Mouse (Mus musculus): ENCODE data around the gene Psmb6. TPM values are rescaled to one million over a fixed set of nuclear protein-coding genes. Genes with fewer than 3 reads are reported as not detected.
"Not testable (repeated sequence)": the region's sequence is repeated elsewhere in the genome, so short reads cannot be mapped to it uniquely, and the experiment has no call there.

Psmb6 gene
- polyA plus RNA-seq, 1 experiment from 2014 or later = 1,123 TPM

DNA sequence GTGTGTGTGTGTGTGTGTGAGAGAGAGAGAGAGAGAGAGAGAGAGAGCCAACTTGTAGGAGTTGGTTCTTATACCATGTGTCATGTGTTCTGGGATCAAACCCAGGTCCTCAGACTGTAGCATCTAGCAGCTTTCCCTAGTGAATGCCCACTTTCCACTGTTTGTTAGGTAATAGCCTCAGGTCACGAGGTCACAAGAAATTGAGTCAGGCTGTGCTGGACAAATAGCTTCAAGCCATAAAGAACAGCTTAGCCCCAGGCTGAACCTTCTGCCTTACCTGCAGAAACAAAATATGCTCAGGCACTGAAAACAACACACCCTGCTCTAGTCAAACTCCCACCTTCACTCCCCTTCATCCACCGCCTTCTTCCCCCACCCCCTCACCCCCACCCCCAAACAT, 13.9 kb upstream of the Psmb6 start:
- Histone ChIP-seq H3K27me3 (replicated peaks; ENCODE audit: low read depth, poor library complexity, severe bottlenecking) (peaks cover 20% of the 10 kb centered on the region), H3K27ac (replicated peaks) (no peak overlapping the region), H3K4me1 (peaks cover 35% of the 10 kb centered on the region), H3K9me3 (no peaks in the 10 kb centered on the region), H3K4me3 (no peak overlapping the region), H3K36me3 (replicated peaks) (no peaks in the 10 kb centered on the region)
- 65% methylated on average over 2 of the region's 2 CpGs for WGBS
- no peak for DNase-seq (ENCODE audit: low spot score)

DNA sequence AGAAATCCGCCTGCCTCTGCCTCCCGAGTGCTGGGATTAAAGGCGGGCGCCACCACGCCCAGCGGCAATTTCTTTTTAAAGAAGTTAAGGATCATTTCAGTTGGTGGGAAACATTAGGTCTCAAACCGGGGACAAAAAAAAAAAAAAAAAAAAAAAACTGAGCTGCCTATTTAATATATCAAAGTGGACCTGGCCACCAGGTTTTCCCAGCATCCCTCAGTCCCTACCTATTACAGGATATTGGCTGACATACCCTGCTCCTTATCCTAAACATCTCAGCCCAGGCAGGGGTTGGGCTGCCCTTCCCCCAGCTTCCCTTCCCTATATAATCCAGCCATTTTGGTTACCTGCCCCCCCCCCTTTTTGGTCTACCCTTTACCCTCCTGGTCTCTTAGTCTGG, 13.3 kb upstream of the Psmb6 start:
- H3K27ac ChIP-seq (replicated peaks) = no peak overlapping the region
- H3K4me1 ChIP-seq = peaks cover 35% of the 10 kb centered on the region
- H3K9me3 ChIP-seq = no peaks in the 10 kb centered on the region
- H3K27me3 ChIP-seq (replicated peaks; ENCODE audit: low read depth, poor library complexity, severe bottlenecking) = peaks cover 20% of the 10 kb centered on the region
- H3K36me3 ChIP-seq (replicated peaks) = no peaks in the 10 kb centered on the region
- H3K4me3 ChIP-seq = no peak overlapping the region
- DNase-seq (ENCODE audit: low spot score) = no peak
- 91% methylated on average over 7 of the region's 7 CpGs for WGBS

DNA sequence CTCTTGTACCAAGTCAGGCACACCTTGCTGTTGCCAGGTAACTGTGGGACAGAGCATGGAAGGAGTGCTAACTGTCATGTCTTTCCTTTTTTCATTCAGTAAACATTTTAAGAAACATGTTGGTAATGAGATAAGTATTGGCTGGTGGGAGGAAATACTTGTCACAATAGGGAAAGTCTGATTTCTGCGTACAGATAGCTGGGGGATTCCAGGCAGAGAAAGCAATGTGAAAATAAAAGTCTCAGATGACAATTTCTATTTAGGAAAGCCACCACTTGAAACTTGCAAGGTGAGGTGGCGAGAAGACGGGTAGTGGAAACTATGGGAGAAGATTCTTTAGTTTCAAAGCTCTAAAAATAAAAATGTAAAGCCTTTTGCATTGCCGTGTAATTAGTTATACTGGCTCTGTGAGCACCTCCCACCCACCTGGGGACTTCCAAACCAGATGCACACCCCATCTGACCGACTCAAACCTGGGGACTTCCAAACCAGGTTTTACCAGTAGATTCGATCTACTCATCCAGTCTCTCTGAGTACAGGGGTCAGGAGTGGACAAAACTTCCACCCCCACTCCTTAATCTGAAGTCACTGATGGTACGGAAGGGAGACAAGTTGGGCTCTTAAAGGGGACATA, 12.3 kb upstream of the Psmb6 start:
- no peak overlapping the region for H3K27ac ChIP-seq (replicated peaks)
- H3K9me3 ChIP-seq = no peaks in the 10 kb centered on the region
- H3K36me3 ChIP-seq (replicated peaks) = no peaks in the 10 kb centered on the region
- peaks cover 20% of the 10 kb centered on the region for H3K27me3 ChIP-seq (replicated peaks; ENCODE audit: low read depth, poor library complexity, severe bottlenecking)
- H3K4me3 ChIP-seq = no peak overlapping the region
- H3K4me1 ChIP-seq = peaks cover 35% of the 10 kb centered on the region
- 73% methylated on average over 7 of the region's 7 CpGs for WGBS
- no peak for DNase-seq (ENCODE audit: low spot score)

DNA sequence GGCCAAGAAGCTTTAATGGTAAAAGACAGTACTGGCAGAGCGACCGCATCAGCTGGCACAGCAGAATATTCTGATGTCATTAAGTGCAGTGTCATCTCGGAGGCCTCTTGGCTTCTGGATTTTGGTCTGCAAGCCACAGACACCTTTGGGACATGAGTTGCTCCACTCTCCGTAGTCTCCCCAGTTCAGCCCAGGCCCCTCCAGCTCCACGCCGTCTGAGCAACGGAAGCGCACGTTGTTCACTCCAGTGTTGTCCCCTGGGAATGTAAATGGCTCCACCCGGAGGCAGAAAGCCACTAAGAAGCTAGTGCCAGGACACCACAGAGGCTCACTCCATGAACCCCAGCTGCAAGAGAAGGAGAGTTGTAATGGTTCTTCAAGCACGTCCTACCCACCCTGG, 11.6 kb upstream of the Psmb6 start:
- Histone ChIP-seq H3K9me3 (no peaks in the 10 kb centered on the region), H3K4me1 (peaks cover 35% of the 10 kb centered on the region), H3K36me3 (replicated peaks) (no peaks in the 10 kb centered on the region), H3K27me3 (replicated peaks; ENCODE audit: low read depth, poor library complexity, severe bottlenecking) (peaks cover 20% of the 10 kb centered on the region), H3K27ac (replicated peaks) (0 out of 2 replicates have a peak overlapping the region, but pooled peaks have one; percentile 14), H3K4me3 (0 out of 2 replicates have a peak overlapping the region, but pooled peaks have one; percentile 13)
- no peak for DNase-seq (ENCODE audit: low spot score)
- 58% methylated on average over 11 of the region's 11 CpGs for WGBS

DNA sequence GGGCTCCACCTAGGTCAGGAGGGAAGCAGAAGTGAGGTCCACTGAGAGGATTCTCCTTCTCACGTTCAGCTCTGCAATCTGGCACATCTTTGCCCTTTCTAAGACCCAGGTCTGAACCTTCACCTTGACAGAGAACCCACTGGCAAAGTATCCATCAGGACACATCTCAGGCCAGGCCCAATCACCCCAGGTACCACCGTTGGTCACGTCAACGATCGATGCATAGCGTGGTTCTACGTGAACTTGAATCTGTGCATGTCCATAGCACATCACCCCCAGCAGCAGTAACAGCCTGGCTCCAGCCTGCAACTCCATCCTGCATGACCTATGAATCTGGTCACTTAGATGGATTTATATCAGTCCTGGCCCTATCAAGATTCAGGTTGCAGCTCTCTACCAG, 10.9 kb upstream of the Psmb6 start, which contains the start of gene Vmo1:
TSS of gene Vmo1 (minus strand) at position 329 of the 400 bp plus-strand sequence.
- no peak for DNase-seq (ENCODE audit: low spot score)
- Histone ChIP-seq H3K4me1 (peaks cover 37% of the 10 kb centered on the region), H3K4me3 (0 out of 2 replicates have a peak within 1 kb of the TSS, but pooled peaks have one; percentile 13), H3K9me3 (no peaks in the 10 kb centered on the region), H3K27ac (replicated peaks) (0 out of 2 replicates have a peak within 1 kb of the TSS, but pooled peaks have one; percentile 14), H3K27me3 (replicated peaks; ENCODE audit: low read depth, poor library complexity, severe bottlenecking) (peaks cover 20% of the 10 kb centered on the region), H3K36me3 (replicated peaks) (no peaks in the 10 kb centered on the region)
- 93% methylated on average over 7 of the region's 7 CpGs for WGBS

DNA sequence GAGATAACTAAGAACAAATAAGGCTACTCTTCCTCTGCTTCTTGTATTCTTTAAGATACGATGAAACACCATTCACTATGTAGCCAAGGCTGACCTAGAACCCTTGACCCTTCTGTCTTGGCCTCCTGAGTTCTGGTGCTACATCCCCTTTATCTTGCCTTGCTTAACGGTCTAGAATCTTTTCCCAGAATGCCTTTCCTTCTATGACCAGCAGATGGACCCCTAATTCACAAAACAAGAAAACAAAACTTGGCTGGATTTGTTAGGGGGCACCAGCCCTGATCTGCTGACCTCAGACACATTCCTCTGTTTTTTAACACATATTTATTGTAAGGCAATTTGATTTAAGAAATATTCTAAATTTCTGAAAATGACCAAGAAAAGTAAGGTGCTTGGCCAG, 8.8 kb upstream of the Psmb6 start:
- H3K4me1 ChIP-seq = peaks cover 32% of the 10 kb centered on the region
- no peaks in the 10 kb centered on the region for H3K36me3 ChIP-seq (replicated peaks)
- H3K27me3 ChIP-seq (replicated peaks; ENCODE audit: low read depth, poor library complexity, severe bottlenecking) = peaks cover 29% of the 10 kb centered on the region
- WGBS = 33% methylated on average over 2 of the region's 2 CpGs
- H3K9me3 ChIP-seq = no peaks in the 10 kb centered on the region
- DNase-seq (ENCODE audit: low spot score) = peak; percentile 29
- H3K27ac ChIP-seq (replicated peaks) = no peak overlapping the region
- no peak overlapping the region for H3K4me3 ChIP-seq

DNA sequence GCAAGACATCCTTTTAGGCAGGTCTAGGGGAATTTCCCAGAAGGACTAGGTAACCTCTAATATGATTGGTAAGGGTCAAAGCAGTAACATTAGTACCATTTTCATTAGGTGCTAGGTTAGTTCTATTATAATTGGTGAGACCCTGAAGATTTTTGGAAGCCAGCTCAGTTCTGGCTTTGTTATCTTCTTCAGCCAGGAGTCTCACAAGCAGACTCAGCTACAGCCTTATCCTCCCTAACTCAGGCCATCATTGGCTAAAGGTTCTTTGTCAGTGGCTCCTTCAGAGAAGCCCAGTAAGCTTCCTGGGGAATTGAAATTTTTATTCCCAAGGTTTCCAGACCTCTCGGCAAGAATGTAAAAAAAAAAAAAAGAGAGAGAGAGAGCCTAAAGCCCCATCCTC, 6.7 kb upstream of the Psmb6 start:
- no peak overlapping the region for H3K27ac ChIP-seq (replicated peaks)
- no peak overlapping the region for H3K4me3 ChIP-seq
- DNase-seq (ENCODE audit: low spot score) = no peak
- H3K9me3 ChIP-seq = no peaks in the 10 kb centered on the region
- peaks cover 23% of the 10 kb centered on the region for H3K4me1 ChIP-seq
- H3K27me3 ChIP-seq (replicated peaks; ENCODE audit: low read depth, poor library complexity, severe bottlenecking) = peaks cover 29% of the 10 kb centered on the region
- 50% methylated on average over 1 of the region's 1 CpGs for WGBS
- no peaks in the 10 kb centered on the region for H3K36me3 ChIP-seq (replicated peaks)

DNA sequence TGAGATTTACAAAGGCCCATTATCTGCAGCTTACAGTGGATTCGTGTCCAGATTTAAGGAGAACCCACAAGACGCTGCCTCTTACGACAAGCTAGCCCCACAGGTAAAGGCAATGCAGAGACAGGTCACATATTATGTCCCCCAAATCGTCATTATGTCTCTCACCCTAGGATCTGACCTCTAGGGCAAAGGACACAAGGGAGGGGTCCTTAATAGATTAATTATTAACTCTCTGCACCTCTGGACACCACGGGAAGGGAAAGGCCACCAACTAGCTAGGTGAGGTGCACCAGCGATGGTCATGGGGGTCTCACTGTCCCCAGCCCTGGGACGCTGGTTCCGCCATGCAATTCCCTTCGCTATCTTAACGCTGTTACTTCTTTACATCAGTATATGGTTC, 6.2 kb upstream of the Psmb6 start, which contains the start of gene Gltpd2:
TSS of gene Gltpd2 (plus strand) at position 274 of the 400 bp plus-strand sequence.
- no peaks in the 10 kb centered on the region for H3K9me3 ChIP-seq
- H3K27ac ChIP-seq (replicated peaks) = peak within 1 kb of the TSS; percentile 79
- 77% methylated on average over 10 of the region's 10 CpGs for WGBS
- H3K4me1 ChIP-seq = peaks cover 19% of the 10 kb centered on the region
- no peak for DNase-seq (ENCODE audit: low spot score)
- H3K36me3 ChIP-seq (replicated peaks) = no peaks in the 10 kb centered on the region
- H3K27me3 ChIP-seq (replicated peaks; ENCODE audit: low read depth, poor library complexity, severe bottlenecking) = peaks cover 29% of the 10 kb centered on the region
- peak within 1 kb of the TSS; percentile 48 for H3K4me3 ChIP-seq

DNA sequence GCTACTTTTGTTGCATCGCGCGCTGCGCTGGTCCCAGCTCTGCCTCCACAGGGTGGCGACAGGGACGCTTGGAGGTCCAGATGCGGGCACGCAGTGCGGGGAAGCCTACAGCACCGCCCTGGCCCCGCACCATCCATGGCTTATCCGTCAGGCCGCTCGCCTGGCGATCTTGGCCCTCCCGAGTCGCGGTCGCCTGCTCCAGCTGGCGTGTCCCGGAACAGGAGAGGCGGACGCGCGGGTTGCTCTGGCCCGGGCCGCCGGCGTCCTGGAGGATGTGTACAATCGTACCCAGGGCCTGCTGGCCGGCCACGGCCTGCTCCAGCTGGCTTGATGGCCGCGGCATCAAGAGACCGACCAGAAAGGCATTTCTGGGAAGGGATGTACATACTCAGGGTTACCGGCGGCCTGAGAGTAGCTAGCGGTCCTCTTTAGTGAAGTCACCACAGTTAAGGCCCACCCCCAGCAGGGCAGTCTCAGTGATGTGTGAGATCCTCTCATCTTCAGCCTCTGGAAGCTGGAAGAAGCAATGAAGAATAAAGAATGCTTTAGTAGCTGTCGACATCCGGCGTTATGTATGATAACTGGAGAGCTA, 4.9 kb upstream of the Psmb6 start:
- H3K4me1 ChIP-seq = peaks cover 15% of the 10 kb centered on the region
- peaks cover 27% of the 10 kb centered on the region for H3K27me3 ChIP-seq (replicated peaks; ENCODE audit: low read depth, poor library complexity, severe bottlenecking)
- DNase-seq (ENCODE audit: low spot score) = peak; percentile 71
- no peaks in the 10 kb centered on the region for H3K36me3 ChIP-seq (replicated peaks)
- no peaks in the 10 kb centered on the region for H3K9me3 ChIP-seq
- 9% methylated on average over 41 of the region's 41 CpGs for WGBS
- H3K27ac ChIP-seq (replicated peaks) = peak overlapping the region; percentile 79
- H3K4me3 ChIP-seq = peak overlapping the region; percentile 48

DNA sequence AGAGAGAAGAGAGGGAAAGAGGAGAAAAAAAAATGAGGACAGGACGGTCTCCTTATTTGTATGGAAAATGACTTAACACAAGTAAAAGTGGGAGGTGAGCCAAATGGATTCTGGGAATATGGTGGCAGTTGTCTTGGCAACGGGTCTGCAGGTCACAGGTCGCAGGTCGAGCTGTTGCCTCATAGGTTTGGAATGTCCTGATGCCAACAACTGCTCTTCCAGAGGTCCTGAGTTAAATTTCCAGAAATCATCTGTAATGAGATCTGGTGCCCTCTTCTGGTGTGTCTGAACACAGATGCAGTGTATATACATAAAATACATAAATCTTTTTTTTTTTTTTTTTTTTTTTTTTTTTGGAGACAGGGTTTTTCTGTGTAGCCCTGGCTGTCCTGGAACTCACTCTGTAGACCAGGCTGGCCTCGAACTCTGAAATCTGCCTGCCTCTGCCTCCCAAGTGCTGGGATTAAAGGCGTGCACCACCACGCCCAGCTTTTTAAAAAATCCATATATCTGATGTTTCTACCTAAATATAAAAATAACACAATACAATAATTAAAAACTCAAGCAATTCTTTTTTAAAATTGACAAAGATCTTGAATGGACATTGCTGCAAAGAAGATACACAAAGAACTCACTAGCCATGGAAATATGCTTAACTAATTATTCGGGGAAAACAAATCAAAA, 1.7 kb upstream of the Psmb6 start:
- not testable (repeated sequence) for H3K4me3 ChIP-seq; H3K27ac ChIP-seq (replicated peaks); H3K9me3 ChIP-seq
- 89% methylated on average over 8 of the region's 8 CpGs for WGBS
- H3K4me1 ChIP-seq = peaks cover 24% of the 10 kb centered on the region
- DNase-seq (ENCODE audit: low spot score) = peak; percentile 51
- H3K27me3 ChIP-seq (replicated peaks; ENCODE audit: low read depth, poor library complexity, severe bottlenecking) = peaks cover 27% of the 10 kb centered on the region
- H3K36me3 ChIP-seq (replicated peaks) = peaks cover 24% of the 10 kb centered on the region

DNA sequence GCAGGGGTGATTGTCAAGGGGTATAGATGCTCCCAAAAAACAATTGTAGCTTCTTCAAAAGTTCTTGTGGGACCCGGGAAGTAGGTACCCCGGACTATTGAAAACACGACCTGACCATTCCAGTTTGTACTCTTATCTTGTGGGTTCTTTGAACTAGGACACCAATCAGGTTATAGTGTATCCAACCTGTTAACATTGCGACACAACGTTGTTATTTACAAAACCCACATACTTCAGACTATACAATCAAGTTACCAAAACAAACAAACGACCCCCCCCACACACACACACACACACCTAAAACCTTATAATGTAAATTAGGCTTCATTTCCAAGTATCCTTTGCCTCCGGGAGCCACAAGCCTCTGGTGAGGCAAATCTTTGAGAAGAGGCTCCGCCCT, 385 bp upstream of the Psmb6 start:
- H3K4me1 ChIP-seq = peaks cover 18% of the 10 kb centered on the region
- peak overlapping the region; percentile 90; the same call in 1 of the 2 replicates for H3K27ac ChIP-seq (replicated peaks)
- H3K9me3 ChIP-seq = no peaks in the 10 kb centered on the region
- peaks cover 37% of the 10 kb centered on the region for H3K36me3 ChIP-seq (replicated peaks)
- DNase-seq (ENCODE audit: low spot score) = no peak
- H3K4me3 ChIP-seq = peak overlapping the region; percentile 82
- WGBS = 9% methylated on average over 8 of the region's 8 CpGs
- H3K27me3 ChIP-seq (replicated peaks; ENCODE audit: low read depth, poor library complexity, severe bottlenecking) = peaks cover 16% of the 10 kb centered on the region

DNA sequence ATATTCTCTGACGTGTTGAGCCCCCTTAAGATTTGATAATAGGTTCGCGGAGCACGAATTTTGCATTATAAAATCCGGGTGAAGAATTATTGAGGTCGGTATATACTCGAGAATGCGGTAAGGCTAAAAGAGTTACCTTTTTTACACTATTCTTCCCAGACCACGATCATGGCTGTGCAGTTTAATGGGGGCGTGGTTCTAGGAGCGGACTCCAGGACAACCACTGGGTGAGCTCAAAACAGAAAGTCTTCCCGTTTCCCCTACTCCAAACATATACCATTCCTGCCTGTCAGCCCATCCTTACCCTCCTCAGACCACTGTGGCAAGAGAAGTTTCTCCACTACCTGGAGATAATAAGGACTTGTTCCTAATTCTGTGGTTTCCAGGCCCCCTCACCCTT, 559 bp downstream of the Psmb6 start:
- 0 out of 2 replicates have a peak, but pooled peaks cover 6% of the 10 kb centered on the region for H3K27me3 ChIP-seq (replicated peaks; ENCODE audit: low read depth, poor library complexity, severe bottlenecking)
- H3K36me3 ChIP-seq (replicated peaks) = peaks cover 38% of the 10 kb centered on the region
- peak overlapping the region; percentile 90 for H3K27ac ChIP-seq (replicated peaks)
- peaks cover 9% of the 10 kb centered on the region for H3K4me1 ChIP-seq
- no peaks in the 10 kb centered on the region for H3K9me3 ChIP-seq
- 4% methylated on average over 12 of the region's 12 CpGs for WGBS
- no peak for DNase-seq (ENCODE audit: low spot score)
- H3K4me3 ChIP-seq = peak overlapping the region; percentile 82

All from embryonic facial prominence, embryonic 10.5 days (tissue).